Mouse (Mus musculus) layer of hippocampus, postnatal 36 days (tissue): ENCODE data around the gene Hormad2. TPM values are rescaled to one million over a fixed set of nuclear protein-coding genes. Genes with fewer than 3 reads are reported as not detected.

Experiments
- DNase-seq, 2 experiments: peaks; one replicate each; pipeline ENCODE4 v3.0.0; 2022
- total RNA-seq, 2 experiments: library from RNA; stranded (reverse); gene quantifications; 2 replicates each; pipeline ENCODE4 v1.2.3; 2021

The Hormad2 gene
- under 1 TPM in 1 of 2 experiments, not detected in 1; 0.60 TPM for total RNA-seq

DNA sequence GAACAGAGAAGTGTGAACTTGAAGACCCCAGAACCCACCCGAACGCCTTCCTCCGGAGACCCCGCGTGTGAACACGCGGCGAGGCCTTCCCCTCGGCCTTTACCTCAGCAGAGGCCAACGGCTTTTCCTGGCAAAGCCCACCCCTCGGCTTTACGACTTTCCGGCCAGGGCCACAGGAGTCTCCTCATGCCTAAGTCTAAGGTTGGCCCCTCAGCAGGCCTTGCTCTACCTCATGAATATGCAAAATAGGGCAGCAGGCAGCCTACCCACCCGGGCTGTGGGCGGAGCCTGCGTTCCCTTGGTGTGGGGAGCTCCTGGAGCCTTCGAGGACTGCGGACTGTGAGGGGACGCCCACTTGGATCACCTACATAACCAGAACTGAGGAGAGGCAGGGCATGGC lies at the start of gene Hormad2:
Hormad2 (minus strand) TSS at position 128 of the 400 bp plus-strand sequence.
- DNase-seq: no peak

GRCm38 (mm10) chr11:4489207-4489606 lies 48.3 kb upstream of the Hormad2 start:
- DNase-seq: no peak

DNA sequence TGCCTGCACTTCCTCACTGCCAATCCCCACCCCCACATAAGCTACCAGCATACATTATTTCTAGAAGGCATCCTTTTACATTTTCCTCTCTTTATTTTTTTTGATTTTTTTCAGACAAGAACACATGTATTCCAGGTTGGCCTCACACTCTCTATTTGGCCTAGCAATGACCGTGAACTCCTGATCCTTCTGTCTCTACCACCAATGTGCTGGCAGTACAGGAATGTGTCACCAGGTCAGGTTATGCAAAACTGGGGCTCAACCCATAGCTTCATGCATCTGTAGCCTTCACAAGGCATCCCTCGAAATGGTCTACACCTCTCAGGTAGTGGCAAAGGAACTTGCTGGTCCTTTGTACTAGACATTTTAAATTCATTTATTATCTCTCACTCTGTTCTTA lies 47.9 kb upstream of the Hormad2 start:
- DNase-seq: no peak

DNA sequence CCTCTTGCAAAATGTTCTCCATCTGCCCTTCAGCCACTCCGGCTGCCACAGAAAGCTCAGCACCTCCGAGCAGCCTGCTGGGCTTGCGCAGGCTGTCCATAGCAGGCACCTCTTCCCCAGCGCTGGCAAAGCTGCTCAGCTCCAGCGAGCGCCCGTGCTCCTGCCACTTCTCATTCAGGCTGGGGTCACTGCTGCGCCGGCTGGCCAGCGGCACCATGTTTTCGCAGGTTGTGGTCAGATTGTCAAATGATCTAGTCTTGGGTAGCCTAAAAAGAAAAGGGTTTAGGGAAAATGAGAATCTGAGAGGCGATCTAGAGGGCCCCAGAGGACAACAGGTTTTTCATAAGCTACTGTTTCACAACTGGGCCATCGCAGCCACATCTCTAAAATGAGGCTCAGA lies 47.5 kb upstream of the Hormad2 start:
- no peak for DNase-seq

DNA sequence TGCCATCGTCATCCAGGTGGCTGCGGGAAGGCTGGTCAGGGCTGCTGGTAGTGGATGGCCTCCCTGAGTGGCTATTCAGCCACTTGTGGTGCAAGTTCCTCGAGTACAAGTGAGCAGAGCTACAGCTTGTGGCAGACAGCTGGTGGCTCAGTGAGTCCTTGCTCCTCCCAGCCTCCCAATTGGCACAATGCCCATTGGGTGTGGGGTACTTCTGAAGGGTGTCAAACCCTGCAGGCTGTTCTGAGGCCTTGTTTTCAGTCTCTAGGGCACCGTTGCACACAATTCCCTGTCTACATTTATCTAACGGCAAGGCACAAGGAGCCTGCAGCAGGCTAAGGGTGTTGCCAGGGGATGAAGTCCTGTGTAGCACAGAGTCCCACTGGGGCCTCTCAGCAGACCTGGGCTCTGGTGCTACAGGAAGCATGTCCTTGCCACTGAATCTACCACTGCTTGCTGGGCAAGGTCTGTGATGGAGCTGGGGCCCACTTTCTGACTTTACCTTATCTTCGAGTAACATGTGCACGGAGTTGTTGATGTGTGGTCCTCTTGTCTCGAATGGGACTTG lies 46.6 kb upstream of the Hormad2 start:
- peak in 1 of 2 experiments; percentile 57 for DNase-seq

GRCm38 (mm10) chr11:4484541-4484940 lies 43.6 kb upstream of the Hormad2 start:
- no peak for DNase-seq

- no peak for DNase-seq
Measured at GRCm38 (mm10) chr11:4482641-4483040, 41.7 kb upstream of the Hormad2 start.

DNA sequence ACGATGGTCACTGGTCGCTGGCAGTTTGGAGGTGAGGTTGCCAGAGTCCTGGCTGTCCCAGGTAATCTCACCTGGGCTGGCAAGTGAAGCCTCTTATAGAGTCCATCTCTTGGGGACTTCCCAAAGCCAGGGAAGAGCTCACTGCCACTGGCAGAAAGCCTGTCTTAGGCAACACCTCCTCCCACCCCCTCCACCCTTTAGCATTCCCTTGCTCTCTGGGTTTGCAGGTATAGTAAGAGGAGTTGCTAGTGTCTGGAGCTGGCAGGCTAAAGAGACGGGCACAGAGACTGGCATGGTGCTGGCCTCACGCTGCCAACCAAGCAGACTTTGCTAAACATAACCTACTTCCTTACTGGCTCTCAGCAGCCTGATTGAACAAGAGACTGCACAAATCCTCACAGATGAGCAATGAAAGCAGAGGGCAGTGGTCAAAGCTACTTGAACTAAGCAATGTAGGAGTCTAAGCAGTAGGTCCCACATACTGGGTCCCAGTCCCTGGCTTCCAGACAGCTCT lies 35.3 kb upstream of the Hormad2 start:
- DNase-seq: no peak

GRCm38 (mm10) chr11:4472464-4473179 lies 31.7 kb upstream of the Hormad2 start:
- DNase-seq: no peak

DNA sequence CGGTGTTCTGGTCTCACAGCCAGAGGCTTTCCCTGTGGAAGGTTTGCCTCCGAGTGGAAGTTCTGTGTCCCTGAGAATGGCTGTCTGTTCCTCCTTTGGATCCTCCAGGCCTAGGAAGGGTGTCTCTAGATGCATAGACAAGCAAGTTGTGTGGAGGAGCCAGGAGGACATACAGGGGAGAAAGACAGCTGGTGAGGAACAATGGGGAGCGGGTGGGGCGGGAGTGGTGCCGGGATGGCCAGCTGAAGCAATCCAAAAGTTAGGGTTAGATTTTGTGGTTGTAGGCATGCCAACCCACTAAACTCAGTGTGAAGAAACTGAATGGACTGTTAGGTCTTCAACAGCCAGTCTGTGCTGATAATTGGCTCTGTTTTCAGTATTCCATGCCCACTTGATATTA lies 30.8 kb upstream of the Hormad2 start:
- DNase-seq: no peak

GRCm38 (mm10) chr11:4471251-4471650 lies 30.3 kb upstream of the Hormad2 start:
- DNase-seq: no peak

DNA sequence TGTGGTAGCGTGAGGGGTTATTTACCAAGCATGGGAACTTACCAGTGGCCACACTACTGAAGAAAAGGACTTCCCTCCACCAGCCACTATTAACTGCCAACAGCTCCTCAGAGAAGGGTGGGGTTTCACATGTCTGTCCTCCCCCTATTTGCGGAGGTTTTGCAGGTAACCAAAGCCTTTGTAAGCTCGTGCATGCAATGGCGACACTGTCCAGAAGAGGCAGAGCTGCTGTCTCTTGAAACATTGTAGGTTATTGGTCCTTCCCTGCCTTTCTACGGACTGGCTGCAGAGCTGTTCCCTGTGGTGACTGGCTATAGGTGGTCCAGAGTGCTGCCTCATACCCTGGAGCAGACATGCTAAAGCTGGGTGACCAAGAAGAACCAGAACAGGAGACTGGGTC lies 28.2 kb upstream of the Hormad2 start:
- no peak for DNase-seq

DNA sequence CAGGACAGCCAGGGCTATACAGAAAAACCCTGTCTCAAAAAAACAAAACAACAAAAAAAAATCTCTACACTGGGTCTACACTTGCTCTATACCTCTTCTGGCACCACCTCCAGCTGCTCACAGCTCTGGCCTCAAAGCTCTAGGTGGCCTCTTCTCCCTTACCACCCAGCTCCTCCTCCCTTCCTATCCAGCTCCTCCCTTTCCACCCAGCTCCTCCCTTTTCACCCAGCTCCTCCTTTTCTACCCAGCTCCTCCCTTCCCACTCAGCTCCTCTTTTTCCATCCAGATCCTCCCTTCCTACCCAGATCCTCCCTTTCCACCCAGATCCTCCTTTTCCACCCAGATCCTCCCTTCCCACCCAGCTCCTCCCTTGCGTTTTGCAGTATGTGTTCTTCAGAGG lies 26.5 kb upstream of the Hormad2 start:
- DNase-seq: no peak

- no peak for DNase-seq
Measured at GRCm38 (mm10) chr11:4466191-4466590, 25.3 kb upstream of the Hormad2 start.

DNA sequence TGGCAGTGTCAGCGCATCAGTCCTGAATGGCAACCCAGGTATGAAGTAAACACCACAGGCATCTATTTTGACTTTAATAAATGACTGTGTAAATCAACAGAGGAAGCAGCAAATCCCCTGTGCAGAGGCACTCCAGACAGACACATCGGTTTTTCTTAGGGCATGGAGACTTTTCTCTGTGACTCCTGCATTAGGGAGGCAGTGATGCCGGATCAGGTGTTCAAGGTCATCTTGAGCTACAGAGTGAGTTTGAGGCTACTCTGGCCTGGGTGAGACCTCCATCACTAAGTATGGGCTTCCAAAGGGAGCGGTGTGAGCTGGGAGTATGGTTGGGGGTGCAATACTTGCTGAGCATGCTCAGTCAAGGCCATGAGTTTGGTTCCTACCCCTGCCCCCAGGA lies 23.7 kb upstream of the Hormad2 start:
- DNase-seq: no peak

- no peak for DNase-seq
Measured at GRCm38 (mm10) chr11:4464186-4464585, 23.3 kb upstream of the Hormad2 start.

GRCm38 (mm10) chr11:4462868-4463267 lies 22.0 kb upstream of the Hormad2 start:
- no peak for DNase-seq

DNA sequence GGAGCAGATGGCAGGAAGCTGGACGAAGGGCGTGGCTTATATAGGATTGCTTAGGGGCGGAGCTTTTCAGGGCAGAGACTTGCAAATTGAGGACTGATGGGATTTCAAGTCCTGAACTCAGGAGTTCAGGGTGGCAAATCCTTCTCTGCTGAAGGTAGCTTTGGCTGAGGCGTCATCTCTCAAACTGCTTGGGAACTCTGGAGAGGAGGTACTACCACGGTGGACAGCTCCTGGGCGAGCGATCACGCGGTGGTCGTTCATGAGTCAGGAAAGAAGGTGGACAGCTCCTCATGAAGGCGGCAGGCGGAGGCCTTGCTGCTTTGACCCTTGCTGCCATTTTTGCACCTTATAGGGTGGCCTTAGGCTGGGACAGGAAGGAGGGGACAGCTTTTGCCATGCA lies 20.2 kb upstream of the Hormad2 start:
- DNase-seq: no peak

- DNase-seq: no peak
Measured at GRCm38 (mm10) chr11:4460615-4461014, 19.7 kb upstream of the Hormad2 start.

DNA sequence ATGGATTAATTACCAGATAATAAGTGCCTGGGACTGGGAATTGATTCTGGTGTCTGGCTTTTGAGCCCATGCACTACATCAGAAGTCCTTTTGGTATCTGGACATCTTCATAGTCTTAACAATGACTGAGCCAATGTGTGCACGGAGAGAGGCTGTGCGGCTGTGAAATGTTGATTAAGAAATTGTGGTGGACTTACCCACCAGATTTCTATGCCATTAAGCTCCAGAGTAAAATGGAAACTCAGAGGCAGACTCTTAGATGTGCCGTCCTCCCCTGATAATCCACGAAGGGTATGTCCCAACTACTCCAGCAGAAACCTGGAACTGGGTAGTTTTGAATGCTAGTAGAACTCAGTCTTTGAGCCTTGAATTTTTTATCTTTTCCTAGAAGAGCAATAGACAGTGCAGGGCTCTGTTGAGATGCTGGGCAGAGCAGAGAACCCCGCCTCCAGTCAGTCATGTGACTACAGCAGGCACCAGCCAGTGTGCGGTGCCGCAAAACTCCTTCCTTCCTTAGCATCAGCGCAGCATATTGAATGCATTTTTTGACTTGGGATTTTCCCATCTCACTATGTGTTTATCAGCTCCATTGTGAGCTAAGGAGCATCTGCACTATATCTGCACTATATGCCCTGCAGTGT lies 14.1 kb upstream of the Hormad2 start:
- no peak for DNase-seq

GRCm38 (mm10) chr11:4452467-4453184 lies 11.7 kb upstream of the Hormad2 start:
- DNase-seq: no peak

DNA sequence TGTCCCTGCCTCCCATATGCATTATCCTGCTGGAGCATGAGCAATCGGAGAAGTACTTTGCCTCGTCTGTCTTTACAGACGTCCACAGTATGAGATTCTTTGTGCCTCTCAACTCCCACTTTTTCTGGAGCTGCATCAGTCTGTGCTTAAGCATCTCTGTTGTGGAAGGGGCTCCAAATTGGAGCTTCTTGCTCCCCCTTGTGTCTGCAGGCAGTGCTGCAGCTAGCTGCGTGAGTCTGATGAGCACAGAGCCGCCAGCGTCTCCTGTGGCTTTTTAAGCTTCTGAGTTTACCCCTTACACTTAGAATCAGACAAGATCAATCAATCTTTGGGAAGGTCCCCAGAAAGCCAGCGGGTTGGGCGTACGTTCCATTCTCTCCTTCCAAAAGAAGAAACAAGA lies 10.2 kb upstream of the Hormad2 start:
- DNase-seq: peak; percentile 52 to 61
